Mouse (Mus musculus) neural tube, embryonic 12.5 days (tissue): ENCODE results near the gene Hbs1l. TPM values are rescaled to one million over a fixed set of nuclear protein-coding genes. Genes with fewer than 3 reads are reported as not detected.
A peak's percentile ranks its signal among the peaks of the same experiment; 100 is the strongest.

ENCODE experiments used
- ATAC-seq: fragments of 200-750 bp; cut with Nextera tagmentation; 2 replicates; pipeline ENCODE4 v1.8.0; 2017; ENCODE audit warnings: low read depth, mild to moderate bottlenecking, moderate TSS enrichment, moderate library complexity; ENCODE audit not compliant: low FRiP score
- H3K27ac ChIP-seq: fragments of 300-500 bp; sonication (generic); 2 replicates; pipeline ENCODE4 v1.5.1; 2016
- H3K27me3 ChIP-seq: fragments of 300-500 bp; sonication (generic); replicated peaks from 2 replicates; pipeline ENCODE4 v1.6.1; 2016; ENCODE audit warnings: mild to moderate bottlenecking
- H3K36me3 ChIP-seq: fragments of 300-500 bp; sonication (generic); 2 replicates; pipeline ENCODE4 v1.6.1; 2016; ENCODE audit warnings: mild to moderate bottlenecking
- H3K4me1 ChIP-seq: fragments of 300-500 bp; sonication (generic); 2 replicates; pipeline ENCODE4 v1.6.1; 2016
- H3K4me2 ChIP-seq: fragments of 300-500 bp; sonication (generic); replicated peaks from 2 replicates; pipeline ENCODE4 v1.6.1; 2016; ENCODE audit warnings: mild to moderate bottlenecking
- H3K4me3 ChIP-seq: fragments of 300-500 bp; sonication (generic); 2 replicates; pipeline ENCODE4 v1.5.1; 2016
- H3K9ac ChIP-seq: fragments of 300-500 bp; sonication (generic); 2 replicates; pipeline ENCODE4 v1.6.1; 2016; ENCODE audit warnings: mild to moderate bottlenecking
- H3K9me3 ChIP-seq: fragments of 300-500 bp; sonication (generic); 2 replicates; pipeline ENCODE4 v1.6.1; 2016; ENCODE audit warnings: mild to moderate bottlenecking
- WGBS: fragments of 180-500 bp; shearing (Covaris S2); methylation state at CpG from one replicate; pipeline ENCODE4 v1.1.7; 2016; 5-methylcytosine and 5-hydroxymethylcytosine counted together
- polyA plus RNA-seq: library from polyadenylated mRNA; unstranded; fragments of >200 nt; fragmentation: Nextera tagmentation; extraction: Ambion mirVana; gene quantifications from 2 replicates; pipeline ENCODE4 v1.2.1, GENCODE M21; 2016

Gene Hbs1l
- polyA plus RNA-seq, 1 experiment from 2014 or later = 115 TPM

GRCm38 (mm10) chr10:21271310-21271709 lies 24.5 kb upstream of the Hbs1l start:
- Histone ChIP-seq H3K4me2 (no peak overlapping the region), H3K9ac (no peak overlapping the region), H3K27ac (no peak overlapping the region), H3K36me3 (no peaks in the 10 kb centered on the region), H3K4me3 (no peak overlapping the region), H3K9me3 (no peaks in the 10 kb centered on the region), H3K27me3 (no peaks in the 10 kb centered on the region), H3K4me1 (no peaks in the 10 kb centered on the region)
- 94% methylated on average over 2 of the region's 2 CpGs for WGBS
- no peak for ATAC-seq

- no peak overlapping the region for H3K9ac ChIP-seq
- H3K4me3 ChIP-seq = no peak overlapping the region
- H3K36me3 ChIP-seq = no peaks in the 10 kb centered on the region
- H3K4me2 ChIP-seq = no peak overlapping the region
- H3K9me3 ChIP-seq = no peaks in the 10 kb centered on the region
- WGBS = 74% methylated on average over 6 of the region's 6 CpGs
- H3K27ac ChIP-seq = no peak overlapping the region
- ATAC-seq = no peak
- H3K27me3 ChIP-seq = no peaks in the 10 kb centered on the region
- H3K4me1 ChIP-seq = no peaks in the 10 kb centered on the region
Observed at GRCm38 (mm10) chr10:21271785-21272184, 24.0 kb upstream of the Hbs1l start.

- Histone ChIP-seq H3K36me3 (no peaks in the 10 kb centered on the region), H3K27me3 (no peaks in the 10 kb centered on the region), H3K4me3 (no peak overlapping the region), H3K27ac (no peak overlapping the region), H3K4me1 (no peaks in the 10 kb centered on the region), H3K9ac (no peak overlapping the region), H3K9me3 (no peaks in the 10 kb centered on the region), H3K4me2 (no peak overlapping the region)
- WGBS = 77% methylated on average over 10 of the region's 10 CpGs
- ATAC-seq = no peak
Observed at GRCm38 (mm10) chr10:21287243-21288127, 8.3 kb upstream of the Hbs1l start.

GRCm38 (mm10) chr10:21291228-21291627 lies 4.6 kb upstream of the Hbs1l start:
- H3K4me3 ChIP-seq = no peak overlapping the region

GRCm38 (mm10) chr10:21294217-21294616 lies 1.6 kb upstream of the Hbs1l start:
- 92% methylated on average over 2 of the region's 2 CpGs for WGBS
- Histone ChIP-seq H3K27me3 (no peaks in the 10 kb centered on the region), H3K9ac (no peak overlapping the region), H3K4me3 (no peak overlapping the region), H3K36me3 (no peaks in the 10 kb centered on the region), H3K27ac (no peak overlapping the region), H3K9me3 (no peaks in the 10 kb centered on the region), H3K4me2 (no peak overlapping the region), H3K4me1 (peaks cover 13% of the 10 kb centered on the region)
- ATAC-seq = no peak

More at GRCm38 (mm10) chr10:21291228-21291627, 4.6 kb upstream of the Hbs1l start:
- Histone ChIP-seq H3K4me2 (no peak overlapping the region), H3K36me3 (no peaks in the 10 kb centered on the region), H3K9ac (no peak overlapping the region), H3K4me1 (no peaks in the 10 kb centered on the region), H3K27ac (no peak overlapping the region), H3K27me3 (no peaks in the 10 kb centered on the region), H3K9me3 (no peaks in the 10 kb centered on the region)
- 42% methylated on average over 4 of the region's 4 CpGs for WGBS
- ATAC-seq = no peak

- peak overlapping the region; percentile 91 for H3K4me3 ChIP-seq
- peaks cover 4% of the 10 kb centered on the region; the same call in 1 of the 2 replicates for H3K36me3 ChIP-seq
- peak overlapping the region; percentile 78; the same call in 1 of the 2 replicates for H3K9ac ChIP-seq
- H3K4me1 ChIP-seq = peaks cover 13% of the 10 kb centered on the region
- H3K27ac ChIP-seq = no peak overlapping the region
- H3K9me3 ChIP-seq = no peaks in the 10 kb centered on the region
- peak overlapping the region; percentile 73 for H3K4me2 ChIP-seq
- 48% methylated on average over 4 of the region's 4 CpGs for WGBS
- H3K27me3 ChIP-seq = no peaks in the 10 kb centered on the region
- ATAC-seq = peak; percentile 48
Observed at GRCm38 (mm10) chr10:21295397-21295758, 401 bp upstream of the Hbs1l start.

- ATAC-seq = no peak
- Histone ChIP-seq H3K4me1 (peaks cover 13% of the 10 kb centered on the region), H3K27me3 (no peaks in the 10 kb centered on the region), H3K4me2 (no peak overlapping the region), H3K36me3 (peaks cover 23% of the 10 kb centered on the region), H3K27ac (no peak overlapping the region), H3K9ac (no peak overlapping the region), H3K9me3 (no peaks in the 10 kb centered on the region), H3K4me3 (no peak overlapping the region)
- 98% methylated on average over 2 of the region's 2 CpGs for WGBS
Observed at GRCm38 (mm10) chr10:21298972-21299371, 3.2 kb downstream of the Hbs1l start.

- peaks cover 42% of the 10 kb centered on the region for H3K36me3 ChIP-seq
- ATAC-seq = no peak
- H3K27me3 ChIP-seq = no peaks in the 10 kb centered on the region
- 90% methylated on average over 7 of the region's 7 CpGs for WGBS
- H3K4me1 ChIP-seq = peaks cover 10% of the 10 kb centered on the region
- H3K4me2 ChIP-seq = no peak overlapping the region
- no peaks in the 10 kb centered on the region for H3K9me3 ChIP-seq
- H3K4me3 ChIP-seq = no peak overlapping the region
- H3K27ac ChIP-seq = no peak overlapping the region
- no peak overlapping the region for H3K9ac ChIP-seq
Observed at GRCm38 (mm10) chr10:21301822-21302221, 6.0 kb downstream of the Hbs1l start.

- 88% methylated on average over 11 of the region's 11 CpGs for WGBS
- Histone ChIP-seq H3K4me3 (no peak overlapping the region), H3K27me3 (no peaks in the 10 kb centered on the region), H3K4me2 (no peak overlapping the region), H3K9me3 (no peaks in the 10 kb centered on the region), H3K36me3 (peaks cover 42% of the 10 kb centered on the region), H3K27ac (no peak overlapping the region), H3K4me1 (no peaks in the 10 kb centered on the region), H3K9ac (no peak overlapping the region)
- ATAC-seq = no peak
Observed at GRCm38 (mm10) chr10:21304672-21305632, 9.2 kb downstream of the Hbs1l start.

- no peak overlapping the region for H3K9ac ChIP-seq
Observed at GRCm38 (mm10) chr10:21313732-21314131, 18.0 kb downstream of the Hbs1l start.

GRCm38 (mm10) chr10:21316123-21316522 lies 20.3 kb downstream of the Hbs1l start:
- H3K4me3 ChIP-seq = no peak overlapping the region
- H3K9ac ChIP-seq = no peak overlapping the region
- WGBS = 53% methylated on average over 1 of the region's 1 CpGs
- ATAC-seq = no peak
- H3K36me3 ChIP-seq = peaks cover 5% of the 10 kb centered on the region; the same call in 1 of the 2 replicates
- no peak overlapping the region for H3K27ac ChIP-seq
- H3K9me3 ChIP-seq = no peaks in the 10 kb centered on the region
- H3K4me1 ChIP-seq = no peaks in the 10 kb centered on the region
- no peak overlapping the region for H3K4me2 ChIP-seq
- H3K27me3 ChIP-seq = no peaks in the 10 kb centered on the region

More at GRCm38 (mm10) chr10:21313732-21314131, 18.0 kb downstream of the Hbs1l start:
- Histone ChIP-seq H3K9me3 (no peaks in the 10 kb centered on the region), H3K4me2 (no peak overlapping the region), H3K4me3 (no peak overlapping the region), H3K27ac (no peak overlapping the region), H3K27me3 (no peaks in the 10 kb centered on the region), H3K4me1 (no peaks in the 10 kb centered on the region), H3K36me3 (no peaks in the 10 kb centered on the region)
- 82% methylated on average over 4 of the region's 4 CpGs for WGBS
- ATAC-seq = no peak

- no peak overlapping the region for H3K4me3 ChIP-seq
- no peaks in the 10 kb centered on the region for H3K4me1 ChIP-seq
- no peaks in the 10 kb centered on the region for H3K9me3 ChIP-seq
- no peak overlapping the region for H3K9ac ChIP-seq
- H3K27ac ChIP-seq = no peak overlapping the region
- WGBS = 94% methylated on average over 4 of the region's 4 CpGs
- no peak overlapping the region for H3K4me2 ChIP-seq
- H3K27me3 ChIP-seq = no peaks in the 10 kb centered on the region
- peaks cover 5% of the 10 kb centered on the region; the same call in 1 of the 2 replicates for H3K36me3 ChIP-seq
- ATAC-seq = no peak
Observed at GRCm38 (mm10) chr10:21318250-21318649, 22.5 kb downstream of the Hbs1l start.
